Mouse (Mus musculus) kidney, adult 2 months (tissue): ENCODE results near the gene Entpd5.

Experiments used
- CTCF ChIP-seq: fragments of 200-500 bp; conservative IDR thresholded peaks from 2 replicates; pipeline ENCODE4 v1.5.1; 2011; ENCODE audit warnings: low read depth, mild to moderate bottlenecking, control low read depth, low read length, moderate library complexity, mixed read lengths; ENCODE audit not compliant: insufficient read depth, insufficient read length
- POLR2A ChIP-seq: fragments of 200-500 bp; IDR thresholded peaks from one replicate; pipeline ENCODE4 v1.6.1; 2011; ENCODE audit warnings: low read depth, low read length, control low read depth

DNA sequence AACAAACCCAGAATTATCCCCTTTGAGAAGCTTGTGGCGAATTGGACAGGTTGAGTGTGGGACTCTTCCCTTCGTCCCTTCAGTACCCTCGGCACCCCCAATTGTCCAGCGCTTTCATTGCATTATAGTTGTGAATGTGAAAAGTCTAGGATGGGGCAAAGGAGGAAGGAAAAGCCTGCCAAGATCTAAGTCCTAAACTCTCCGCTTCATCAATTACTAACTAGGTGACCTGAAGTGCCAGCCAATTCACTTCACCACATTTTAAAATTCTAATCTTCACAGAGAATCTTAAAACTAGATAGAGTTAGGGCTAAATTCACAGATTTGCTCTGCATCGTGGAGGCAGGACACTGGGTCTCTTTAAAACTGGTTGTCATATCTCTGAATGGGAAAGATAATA lies 39.4 kb upstream of the Entpd5 start:
- TF ChIP-seq POLR2A (no peak), CTCF (no peak)
